Mouse (Mus musculus): ENCODE results near the gene Hlcs. TPM values are rescaled to one million over a fixed set of nuclear protein-coding genes. Genes with fewer than 3 reads are reported as not detected.

The Hlcs gene
- polyA plus RNA-seq, 1 experiment from 2014 or later = 9.4 TPM

- ATAC-seq (ENCODE audit: low FRiP score, low read depth) = no peak
- Histone ChIP-seq H3K9ac (no peak overlapping the region), H3K27ac (replicated peaks) (no peak overlapping the region), H3K4me1 (replicated peaks) (peaks cover 12% of the 10 kb centered on the region), H3K4me2 (no peak overlapping the region), H3K9me3 (no peaks in the 10 kb centered on the region), H3K36me3 (no peaks in the 10 kb centered on the region), H3K4me3 (no peak overlapping the region), H3K27me3 (peaks cover 19% of the 10 kb centered on the region)
- WGBS = 71% methylated on average over 5 of the region's 5 CpGs
Observed at GRCm38 (mm10) chr16:94323681-94324080, 10.3 kb upstream of the Hlcs start.

DNA sequence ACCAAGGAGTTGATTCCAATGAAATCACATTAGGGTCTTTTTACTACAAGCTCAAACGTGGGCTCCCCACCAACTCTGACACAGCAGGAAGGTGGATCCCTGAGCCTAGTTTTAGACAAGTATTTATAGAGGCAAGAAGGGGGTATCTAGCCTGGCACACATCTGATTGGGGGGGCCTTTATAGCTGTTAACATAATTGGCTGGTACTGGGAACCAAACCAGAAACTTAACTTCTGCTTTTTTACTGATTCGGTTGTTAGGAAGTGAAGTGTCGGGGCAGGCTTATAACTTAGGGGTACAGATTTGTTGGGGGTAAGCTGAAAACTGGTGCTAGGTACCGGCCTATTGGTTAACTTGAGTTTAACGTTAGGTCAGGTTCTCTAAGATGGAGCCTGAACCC is 6.9 kb upstream of the Hlcs start:
- Histone ChIP-seq H3K9me3 (no peaks in the 10 kb centered on the region), H3K27ac (replicated peaks) (no peak overlapping the region), H3K36me3 (no peaks in the 10 kb centered on the region), H3K4me3 (no peak overlapping the region), H3K4me2 (no peak overlapping the region), H3K27me3 (no peaks in the 10 kb centered on the region), H3K9ac (no peak overlapping the region), H3K4me1 (replicated peaks) (no peaks in the 10 kb centered on the region)
- ATAC-seq (ENCODE audit: low FRiP score, low read depth) = no peak
- 85% methylated on average over 5 of the region's 5 CpGs for WGBS

DNA sequence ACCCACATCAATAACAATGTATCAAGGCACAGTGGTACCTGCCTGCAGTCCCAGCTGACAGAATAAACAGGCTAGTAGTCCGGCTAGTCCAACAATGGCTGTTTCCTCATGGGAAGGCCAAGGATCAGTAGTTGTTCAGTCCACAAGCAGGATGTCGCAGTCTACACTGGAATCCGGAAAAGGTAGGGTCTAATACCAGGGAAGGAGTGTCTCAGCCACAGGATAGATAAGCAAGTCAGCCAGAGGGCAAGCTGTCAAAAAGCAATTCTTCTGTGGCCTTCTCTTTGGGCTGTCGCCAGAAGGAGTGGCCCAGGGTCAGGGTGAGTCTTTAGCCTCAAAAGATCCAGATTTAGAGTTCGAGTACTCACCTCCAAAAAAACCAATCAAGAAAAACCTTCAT is 4.4 kb upstream of the Hlcs start:
- H3K36me3 ChIP-seq = no peaks in the 10 kb centered on the region
- no peak overlapping the region for H3K4me2 ChIP-seq
- H3K27me3 ChIP-seq = no peaks in the 10 kb centered on the region
- peaks cover 11% of the 10 kb centered on the region for H3K4me1 ChIP-seq (replicated peaks)
- H3K9ac ChIP-seq = no peak overlapping the region
- ATAC-seq (ENCODE audit: low FRiP score, low read depth) = no peak
- no peak overlapping the region for H3K4me3 ChIP-seq
- 85% methylated on average over 5 of the region's 5 CpGs for WGBS
- H3K27ac ChIP-seq (replicated peaks) = no peak overlapping the region
- no peaks in the 10 kb centered on the region for H3K9me3 ChIP-seq

- Histone ChIP-seq H3K4me1 (replicated peaks) (peaks cover 22% of the 10 kb centered on the region), H3K27me3 (no peaks in the 10 kb centered on the region), H3K9ac (no peak overlapping the region), H3K4me3 (no peak overlapping the region), H3K27ac (replicated peaks) (no peak overlapping the region), H3K36me3 (no peaks in the 10 kb centered on the region), H3K9me3 (no peaks in the 10 kb centered on the region), H3K4me2 (no peak overlapping the region)
- ATAC-seq (ENCODE audit: low FRiP score, low read depth) = no peak
- 48% methylated on average over 1 of the region's 1 CpGs for WGBS
Observed at GRCm38 (mm10) chr16:94315215-94315614, 1.8 kb upstream of the Hlcs start.

GRCm38 (mm10) chr16:94314626-94315025 is 1.3 kb upstream of the Hlcs start:
- no peak overlapping the region for H3K4me3 ChIP-seq
- WGBS = 91% methylated on average over 5 of the region's 5 CpGs
- no peak for ATAC-seq (ENCODE audit: low FRiP score, low read depth)
- H3K27ac ChIP-seq (replicated peaks) = peak overlapping the region; percentile 100
- no peaks in the 10 kb centered on the region for H3K36me3 ChIP-seq
- peaks cover 22% of the 10 kb centered on the region for H3K4me1 ChIP-seq (replicated peaks)
- no peak overlapping the region for H3K9ac ChIP-seq
- H3K4me2 ChIP-seq = no peak overlapping the region
- H3K9me3 ChIP-seq = no peaks in the 10 kb centered on the region
- H3K27me3 ChIP-seq = no peaks in the 10 kb centered on the region

- ATAC-seq (ENCODE audit: low FRiP score, low read depth) = peak; percentile 91
- Histone ChIP-seq H3K4me1 (replicated peaks) (peaks cover 22% of the 10 kb centered on the region), H3K4me3 (peak overlapping the region; percentile 65), H3K27me3 (no peaks in the 10 kb centered on the region), H3K27ac (replicated peaks) (peak overlapping the region; percentile 100), H3K9ac (peak overlapping the region; percentile 83), H3K36me3 (no peaks in the 10 kb centered on the region), H3K4me2 (peak overlapping the region; percentile 78), H3K9me3 (no peaks in the 10 kb centered on the region)
- WGBS = under 1% methylated on average over 20 of the region's 20 CpGs
Observed at GRCm38 (mm10) chr16:94312663-94313228, 625 bp downstream of the Hlcs start.

DNA sequence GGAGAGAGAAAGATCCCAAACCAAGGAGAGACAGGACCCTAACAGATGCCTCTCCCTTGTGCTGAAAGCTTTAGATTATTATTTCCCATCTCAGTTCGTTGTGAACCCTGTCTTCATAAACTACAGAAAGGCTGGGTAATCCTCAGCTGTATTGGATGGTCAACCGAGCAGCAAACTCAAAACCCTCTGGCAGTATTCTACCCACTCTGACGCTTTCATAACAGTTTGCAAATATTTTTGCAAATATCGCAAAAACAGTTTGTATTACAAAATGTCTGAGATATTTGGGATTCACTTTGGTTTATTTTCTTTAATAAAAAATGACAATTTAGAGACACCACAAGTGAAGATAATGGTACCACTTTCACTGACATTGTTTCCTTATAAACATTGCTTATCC is 1.4 kb downstream of the Hlcs start:
- Histone ChIP-seq H3K27ac (replicated peaks) (peak overlapping the region; percentile 100), H3K27me3 (no peaks in the 10 kb centered on the region), H3K4me2 (peak overlapping the region; percentile 78), H3K4me1 (replicated peaks) (peaks cover 26% of the 10 kb centered on the region), H3K36me3 (no peaks in the 10 kb centered on the region), H3K9me3 (no peaks in the 10 kb centered on the region), H3K9ac (peak overlapping the region; percentile 83; the same call in 1 of the 2 replicates), H3K4me3 (peak overlapping the region; percentile 65)
- no peak for ATAC-seq (ENCODE audit: low FRiP score, low read depth)
- 57% methylated on average over 4 of the region's 4 CpGs for WGBS

DNA sequence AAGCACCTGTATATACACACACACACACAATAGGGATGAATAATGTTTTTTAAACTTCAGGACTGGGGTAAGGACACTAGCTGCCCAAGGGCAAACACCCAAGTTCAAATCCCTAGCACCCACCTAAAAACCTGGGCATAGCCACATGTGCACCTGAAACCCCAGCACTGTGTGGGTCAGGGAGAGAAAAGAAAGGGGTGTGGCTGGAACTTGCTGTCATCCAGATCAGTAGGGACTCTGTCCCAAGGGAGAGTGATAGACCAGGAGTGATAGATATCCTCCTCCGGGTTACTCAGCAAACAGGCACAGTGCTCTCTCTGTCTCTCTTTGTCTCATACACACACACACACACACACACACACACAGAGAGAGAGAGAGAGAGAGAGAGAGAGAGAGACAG is 2.0 kb downstream of the Hlcs start:
- no peak for ATAC-seq (ENCODE audit: low FRiP score, low read depth)
- 36% methylated on average over 1 of the region's 1 CpGs for WGBS
- Histone ChIP-seq H3K4me3 (peak overlapping the region; percentile 65), H3K4me1 (replicated peaks) (peaks cover 26% of the 10 kb centered on the region), H3K36me3 (no peaks in the 10 kb centered on the region), H3K27me3 (no peaks in the 10 kb centered on the region), H3K9ac (no peak overlapping the region; the same call in 1 of the 2 replicates), H3K4me2 (peak overlapping the region; percentile 78), H3K9me3 (no peaks in the 10 kb centered on the region), H3K27ac (replicated peaks) (peak overlapping the region; percentile 100)

DNA sequence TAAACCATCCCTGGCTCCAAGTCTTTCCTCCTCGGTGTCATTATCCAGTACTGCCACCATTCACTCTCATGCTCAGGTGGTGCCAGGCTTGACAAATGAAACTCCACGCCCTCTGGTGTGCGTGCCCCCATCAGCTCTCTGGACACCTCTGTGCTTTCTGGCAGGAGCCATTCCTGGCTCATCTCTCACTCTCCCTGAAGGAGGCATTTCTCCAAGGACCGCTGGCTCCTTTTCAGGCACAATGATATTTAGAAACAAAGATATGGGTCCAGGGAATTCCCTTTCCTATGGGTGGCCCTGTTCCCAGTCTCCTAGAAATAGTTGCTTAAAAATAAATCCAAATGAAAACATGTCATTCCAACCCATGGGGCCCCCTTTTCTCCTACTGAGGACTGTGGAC is 4.3 kb downstream of the Hlcs start:
- H3K4me1 ChIP-seq (replicated peaks) = peaks cover 20% of the 10 kb centered on the region
- H3K4me2 ChIP-seq = no peak overlapping the region
- no peak for ATAC-seq (ENCODE audit: low FRiP score, low read depth)
- H3K27ac ChIP-seq (replicated peaks) = no peak overlapping the region
- no peaks in the 10 kb centered on the region for H3K36me3 ChIP-seq
- H3K9ac ChIP-seq = no peak overlapping the region
- 93% methylated on average over 4 of the region's 4 CpGs for WGBS
- H3K4me3 ChIP-seq = no peak overlapping the region
- no peaks in the 10 kb centered on the region for H3K9me3 ChIP-seq
- no peaks in the 10 kb centered on the region for H3K27me3 ChIP-seq

DNA sequence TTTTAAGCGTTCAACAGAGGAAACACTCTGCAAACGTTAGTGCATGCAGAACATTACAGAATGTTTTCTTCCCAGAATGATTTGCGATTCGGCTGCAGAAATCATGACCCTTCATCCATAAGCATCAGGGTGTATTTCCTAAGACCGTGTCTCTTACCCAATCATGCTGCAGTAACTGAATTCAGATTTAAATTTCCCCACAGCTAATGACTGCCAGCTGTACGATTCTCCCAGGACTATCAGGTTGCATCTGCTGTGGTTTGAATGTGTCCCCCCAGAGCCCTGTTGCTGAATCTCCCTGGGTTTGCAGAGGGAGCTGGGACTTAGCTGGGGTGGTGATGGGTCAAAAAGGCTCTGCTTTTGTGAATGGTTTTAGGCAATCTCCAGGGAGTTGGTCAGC is 5.4 kb downstream of the Hlcs start:
- 39% methylated on average over 6 of the region's 6 CpGs for WGBS
- no peak overlapping the region for H3K9ac ChIP-seq
- no peaks in the 10 kb centered on the region for H3K27me3 ChIP-seq
- H3K4me1 ChIP-seq (replicated peaks) = peaks cover 18% of the 10 kb centered on the region
- ATAC-seq (ENCODE audit: low FRiP score, low read depth) = no peak
- no peaks in the 10 kb centered on the region for H3K9me3 ChIP-seq
- H3K27ac ChIP-seq (replicated peaks) = 0 out of 2 replicates have a peak overlapping the region, but pooled peaks have one; percentile 15
- no peaks in the 10 kb centered on the region for H3K36me3 ChIP-seq
- no peak overlapping the region for H3K4me2 ChIP-seq
- H3K4me3 ChIP-seq = no peak overlapping the region

GRCm38 (mm10) chr16:94307526-94307925 is 5.8 kb downstream of the Hlcs start:
- Histone ChIP-seq H3K36me3 (no peaks in the 10 kb centered on the region), H3K9me3 (no peaks in the 10 kb centered on the region), H3K4me1 (replicated peaks) (peaks cover 23% of the 10 kb centered on the region), H3K27me3 (no peaks in the 10 kb centered on the region), H3K4me3 (no peak overlapping the region), H3K27ac (replicated peaks) (0 out of 2 replicates have a peak overlapping the region, but pooled peaks have one; percentile 15), H3K9ac (no peak overlapping the region), H3K4me2 (no peak overlapping the region)
- WGBS = 48% methylated on average over 6 of the region's 6 CpGs
- no peak for ATAC-seq (ENCODE audit: low FRiP score, low read depth)

DNA sequence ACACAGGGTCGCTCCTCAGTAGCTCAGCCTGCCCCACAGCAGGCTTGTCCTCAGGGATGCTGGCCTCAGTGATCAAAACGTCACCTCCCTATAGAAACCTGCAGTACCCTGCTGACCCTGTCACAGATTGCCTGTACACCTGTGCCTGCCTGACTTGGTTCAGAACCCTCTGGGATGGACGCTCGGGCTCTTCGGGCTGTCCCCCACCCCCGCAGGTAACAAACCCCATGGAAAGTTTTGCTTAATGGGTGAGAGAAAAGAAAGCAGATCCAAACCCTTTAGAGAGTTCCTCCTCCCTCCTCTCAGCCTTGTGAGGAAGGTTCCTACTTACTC is 10.2 kb downstream of the Hlcs start:
- Histone ChIP-seq H3K9ac (peak overlapping the region; percentile 45), H3K27me3 (no peaks in the 10 kb centered on the region), H3K36me3 (no peaks in the 10 kb centered on the region), H3K9me3 (no peaks in the 10 kb centered on the region), H3K27ac (replicated peaks) (peak overlapping the region; percentile 61), H3K4me1 (replicated peaks) (peaks cover 18% of the 10 kb centered on the region), H3K4me3 (peak overlapping the region; percentile 30), H3K4me2 (peak overlapping the region; percentile 56)
- ATAC-seq (ENCODE audit: low FRiP score, low read depth) = no peak
- 36% methylated on average over 6 of the region's 6 CpGs for WGBS

Measured in hindbrain, embryonic 15.5 days (tissue).